Mouse (Mus musculus) heart, postnatal 0 days (tissue): ENCODE results near the gene Atp6v1g1. TPM values are rescaled to one million over a fixed set of nuclear protein-coding genes. Genes with fewer than 3 reads are reported as not detected.
A peak's percentile ranks its signal among the peaks of the same experiment; 100 is the strongest.

Source experiments
- ATAC-seq: fragments of 200-750 bp; cut with Nextera tagmentation; 2 replicates; pipeline ENCODE4 v1.8.0; 2017; ENCODE audit warnings: low read depth, moderate number of reproducible peaks, moderate library complexity; ENCODE audit not compliant: insufficient read depth
- DNase-seq: peaks from one replicate; pipeline ENCODE4 v3.0.0-alpha.2; 2016; ENCODE audit warnings: low spot score
- H3K27ac ChIP-seq: fragments of 300-500 bp; sonication (generic); 2 replicates; pipeline ENCODE4 v1.5.1; 2014; ENCODE audit warnings: low read depth, mild to moderate bottlenecking
- H3K27me3 ChIP-seq: fragments of 300-500 bp; sonication (generic); 2 replicates; pipeline ENCODE4 v1.6.1; 2014; ENCODE audit warnings: low read length, mixed read lengths; ENCODE audit not compliant: control insufficient read depth, insufficient read depth
- H3K36me3 ChIP-seq: fragments of 300-500 bp; sonication (generic); replicated peaks from 2 replicates; pipeline ENCODE4 v1.6.1; 2014; ENCODE audit warnings: low read length, mixed read lengths; ENCODE audit not compliant: control insufficient read depth, insufficient read depth
- H3K4me1 ChIP-seq: fragments of 300-500 bp; sonication (generic); 2 replicates; pipeline ENCODE4 v1.6.1; 2014; ENCODE audit warnings: antibody characterized with exemption; ENCODE audit not compliant: control insufficient read depth, insufficient read depth
- H3K4me2 ChIP-seq: fragments of 300-500 bp; sonication (generic); 2 replicates; pipeline ENCODE4 v1.6.1; 2014; ENCODE audit warnings: low read depth, mild to moderate bottlenecking, low read length, moderate library complexity
- H3K4me3 ChIP-seq: fragments of 300-500 bp; sonication (generic); 2 replicates; pipeline ENCODE4 v1.5.1; 2014; ENCODE audit warnings: low read depth, low read length
- H3K9ac ChIP-seq: fragments of 300-500 bp; sonication (generic); replicated peaks from 2 replicates; pipeline ENCODE4 v1.6.1; 2014; ENCODE audit warnings: low read depth, low read length, mixed read lengths
- H3K9me3 ChIP-seq: fragments of 300-500 bp; sonication (generic); replicated peaks from 2 replicates; pipeline ENCODE4 v1.6.1; 2016; ENCODE audit warnings: low read length; ENCODE audit not compliant: control insufficient read depth
- CTCF ChIP-seq: IDR thresholded peaks from 2 replicates; pipeline ENCODE4 v1.5.1; 2016; ENCODE audit warnings: antibody characterized with exemption, control low read depth, low read depth
- EP300 ChIP-seq: IDR thresholded peaks from 2 replicates; pipeline ENCODE4 v1.6.1; 2016; ENCODE audit warnings: antibody characterized with exemption, low read depth
- WGBS: fragments of 180-500 bp; shearing (Covaris S2); extraction: QIAGEN DNeasy Blood & Tissue Kit; methylation state at CpG from one replicate; pipeline ENCODE4 v1.1.7; 2014; 5-methylcytosine and 5-hydroxymethylcytosine counted together
- polyA plus RNA-seq: library from polyadenylated mRNA; unstranded; fragments of >200 nt; fragmentation: Nextera tagmentation; extraction: Ambion mirVana; gene quantifications from 2 replicates; pipeline ENCODE4 v1.2.1, GENCODE M21; 2015
- total RNA-seq: library from RNA; depleted of rRNA; stranded (reverse); fragments of >200 nt; gene quantifications from 2 replicates; pipeline ENCODE4 v1.2.3, GENCODE M21; 2014; ENCODE audit warnings: low replicate concordance

The Atp6v1g1 gene
- total and polyA plus RNA-seq, 2 experiments from 2014 or later, result 148 to 279 TPM

DNA sequence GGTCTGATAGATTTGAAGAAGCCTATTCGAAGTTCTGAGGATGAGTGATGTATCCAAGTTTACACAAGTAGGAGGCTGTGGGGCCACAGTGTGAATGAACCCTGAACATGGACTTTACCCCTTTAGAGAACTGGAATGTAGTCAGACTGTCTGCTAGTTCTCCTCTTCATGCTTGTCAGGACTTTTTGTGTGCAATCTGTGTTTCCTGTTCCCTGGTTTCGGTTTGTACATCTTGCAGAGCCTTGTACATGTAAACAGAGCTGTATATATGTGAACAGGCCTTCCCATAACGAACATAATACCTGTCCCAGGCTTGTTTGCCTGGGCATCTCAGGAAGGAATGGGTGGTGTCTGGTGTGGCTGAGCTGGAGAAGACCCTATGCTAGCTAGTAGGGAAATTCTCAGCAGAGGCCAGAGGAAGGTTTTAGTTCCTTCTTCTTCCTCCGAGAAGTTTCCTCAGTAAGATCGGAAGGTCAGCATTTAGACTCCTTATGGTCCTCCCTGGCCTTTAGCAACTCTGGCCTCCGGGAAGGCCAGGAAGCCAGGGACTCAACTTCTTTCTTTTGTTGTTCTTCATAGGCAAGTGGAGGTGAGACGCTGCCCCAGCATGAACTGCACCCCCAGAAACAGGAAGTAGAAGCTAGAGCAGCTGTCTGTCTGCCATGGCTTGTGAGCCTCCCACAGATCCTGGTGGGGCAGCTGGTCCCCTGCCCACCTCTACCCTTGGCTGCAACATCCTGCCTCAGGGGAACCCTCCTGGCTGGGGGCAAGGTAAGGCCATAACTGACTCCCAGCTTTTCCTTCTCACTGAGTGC, 17.5 kb downstream of the Atp6v1g1 start:
- Histone ChIP-seq H3K4me3 (no peak overlapping the region), H3K27ac (peak overlapping the region; percentile 34; the same call in 1 of the 2 replicates), H3K4me2 (no peak overlapping the region; the same call in 1 of the 2 replicates), H3K9me3 (no peaks in the 10 kb centered on the region), H3K36me3 (peaks cover 14% of the 10 kb centered on the region; the same call in 1 of the 2 replicates), H3K4me1 (peaks cover 26% of the 10 kb centered on the region), H3K9ac (no peak overlapping the region), H3K27me3 (no peaks in the 10 kb centered on the region)
- DNase-seq (no peak), ATAC-seq (no peak)
- WGBS, result 62% methylated on average over 7 of the region's 7 CpGs
- TF ChIP-seq EP300 (no peak), CTCF (no peak)

GRCm38 (mm10) chr4:63562742-63563141, 18.2 kb downstream of the Atp6v1g1 start:
- ATAC-seq (no peak), DNase-seq (no peak)
- Histone ChIP-seq H3K27me3 (no peaks in the 10 kb centered on the region), H3K9ac (no peak overlapping the region), H3K4me1 (peaks cover 20% of the 10 kb centered on the region; the same call in 1 of the 2 replicates), H3K9me3 (no peaks in the 10 kb centered on the region), H3K4me2 (no peak overlapping the region), H3K4me3 (no peak overlapping the region), H3K27ac (peak overlapping the region; percentile 34; the same call in 1 of the 2 replicates), H3K36me3 (peaks cover 14% of the 10 kb centered on the region; the same call in 1 of the 2 replicates)
- TF ChIP-seq CTCF (no peak), EP300 (no peak)
- WGBS, result 81% methylated on average over 4 of the region's 4 CpGs

DNA sequence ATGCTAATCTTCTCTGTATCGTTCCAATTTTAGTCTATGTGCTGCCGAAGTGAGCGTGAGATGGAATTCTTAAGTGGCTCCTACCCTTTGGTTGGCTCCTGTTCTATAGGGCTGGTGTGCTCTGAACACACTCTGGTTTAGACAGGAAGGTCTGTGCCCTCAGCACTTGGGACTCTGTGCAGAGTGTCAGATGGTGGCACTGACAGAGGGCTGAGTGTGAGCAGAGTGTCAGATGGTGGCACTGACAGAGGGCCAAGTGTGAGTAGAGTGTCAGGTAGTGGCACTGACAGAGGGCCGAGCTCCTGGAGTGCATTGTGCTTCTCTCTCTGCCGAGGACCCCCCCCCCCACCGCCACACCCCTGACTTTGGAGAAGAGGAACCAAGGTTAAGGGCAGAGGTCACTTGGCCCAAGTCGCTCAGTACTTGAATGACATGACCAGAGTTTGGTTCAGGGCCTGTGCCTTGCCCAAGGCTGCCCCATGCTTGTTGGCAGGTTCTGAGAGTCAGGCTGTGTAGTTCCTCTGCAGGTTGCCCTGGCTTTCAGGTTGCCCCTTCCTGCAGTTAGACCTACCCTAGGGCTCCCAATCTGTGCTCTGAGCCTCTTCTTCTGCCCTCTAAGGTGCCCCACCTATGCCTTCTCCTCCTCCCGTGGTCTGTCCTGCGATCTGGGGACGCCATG, 23.3 kb downstream of the Atp6v1g1 start:
- Histone ChIP-seq H3K4me3 (no peak overlapping the region), H3K9me3 (no peaks in the 10 kb centered on the region), H3K4me1 (no peaks in the 10 kb centered on the region), H3K27ac (no peak overlapping the region), H3K9ac (no peak overlapping the region), H3K4me2 (no peak overlapping the region), H3K27me3 (no peaks in the 10 kb centered on the region), H3K36me3 (0 out of 2 replicates have a peak, but pooled peaks cover 14% of the 10 kb centered on the region)
- 68% methylated on average over 10 of the region's 10 CpGs for WGBS
- TF ChIP-seq EP300 (no peak), CTCF (no peak)
- ATAC-seq (peak; percentile 58), DNase-seq (no peak)

- H3K4me3 ChIP-seq, result no peak overlapping the region
- DNase-seq (no peak), ATAC-seq (no peak)
- H3K9me3 ChIP-seq, result no peaks in the 10 kb centered on the region
- no peaks in the 10 kb centered on the region for H3K27me3 ChIP-seq
- WGBS, result 81% methylated on average over 8 of the region's 8 CpGs
- H3K9ac ChIP-seq, result no peak overlapping the region
- H3K4me2 ChIP-seq, result no peak overlapping the region
- no peak for TF ChIP-seq CTCF
- TF ChIP-seq EP300, result no peak
- 0 out of 2 replicates have a peak, but pooled peaks cover 14% of the 10 kb centered on the region for H3K36me3 ChIP-seq
- no peak overlapping the region for H3K27ac ChIP-seq
- no peaks in the 10 kb centered on the region for H3K4me1 ChIP-seq
Observed at GRCm38 (mm10) chr4:63569322-63569721, 24.8 kb downstream of the Atp6v1g1 start.

DNA sequence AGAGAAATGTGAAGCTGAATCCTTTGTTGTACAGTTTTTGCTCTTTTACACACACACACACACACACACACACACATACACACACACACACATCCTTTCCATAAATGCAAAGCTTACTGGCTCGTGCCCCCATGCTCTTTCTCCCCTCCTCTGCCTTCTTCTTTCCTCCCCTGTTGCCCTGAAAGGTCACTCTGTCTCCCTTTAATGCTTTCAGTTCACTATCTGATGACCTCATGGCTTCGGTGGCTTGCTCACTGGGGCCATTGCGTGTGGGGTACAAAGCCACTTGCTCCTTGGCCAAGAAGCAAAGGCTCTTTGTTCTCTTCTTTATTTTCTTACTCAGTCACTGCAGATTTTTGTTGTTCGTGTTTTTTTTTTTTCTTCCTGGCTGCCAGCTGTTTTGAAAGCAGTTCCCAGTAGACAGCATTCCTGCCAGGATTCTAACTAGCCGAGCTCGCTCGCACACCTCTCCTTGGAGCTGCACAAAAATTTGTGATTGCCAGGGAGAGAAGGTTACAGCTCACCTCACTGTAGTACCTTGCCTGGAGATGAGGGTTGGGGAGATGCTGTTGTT, 25.7 kb downstream of the Atp6v1g1 start:
- no peaks in the 10 kb centered on the region for H3K9me3 ChIP-seq
- H3K9ac ChIP-seq, result no peak overlapping the region
- DNase-seq (no peak), ATAC-seq (no peak)
- TF ChIP-seq CTCF (no peak), EP300 (no peak)
- 53% methylated on average over 7 of the region's 7 CpGs for WGBS
- H3K36me3 ChIP-seq, result 0 out of 2 replicates have a peak, but pooled peaks cover 14% of the 10 kb centered on the region
- no peak overlapping the region for H3K4me2 ChIP-seq
- H3K4me3 ChIP-seq, result no peak overlapping the region
- H3K27me3 ChIP-seq, result no peaks in the 10 kb centered on the region
- H3K4me1 ChIP-seq, result no peaks in the 10 kb centered on the region
- no peak overlapping the region for H3K27ac ChIP-seq
